Mouse (Mus musculus) mature B cell (primary cell): ENCODE results near the gene Fbxo47.

Source experiments
- in situ Hi-C: fragments of 300-500 bp; cut with MboI; formaldehyde crosslinking; loops from 2 replicates; pipeline ENCODE4 v1.14.3; 2019

Gene Fbxo47

DNA sequence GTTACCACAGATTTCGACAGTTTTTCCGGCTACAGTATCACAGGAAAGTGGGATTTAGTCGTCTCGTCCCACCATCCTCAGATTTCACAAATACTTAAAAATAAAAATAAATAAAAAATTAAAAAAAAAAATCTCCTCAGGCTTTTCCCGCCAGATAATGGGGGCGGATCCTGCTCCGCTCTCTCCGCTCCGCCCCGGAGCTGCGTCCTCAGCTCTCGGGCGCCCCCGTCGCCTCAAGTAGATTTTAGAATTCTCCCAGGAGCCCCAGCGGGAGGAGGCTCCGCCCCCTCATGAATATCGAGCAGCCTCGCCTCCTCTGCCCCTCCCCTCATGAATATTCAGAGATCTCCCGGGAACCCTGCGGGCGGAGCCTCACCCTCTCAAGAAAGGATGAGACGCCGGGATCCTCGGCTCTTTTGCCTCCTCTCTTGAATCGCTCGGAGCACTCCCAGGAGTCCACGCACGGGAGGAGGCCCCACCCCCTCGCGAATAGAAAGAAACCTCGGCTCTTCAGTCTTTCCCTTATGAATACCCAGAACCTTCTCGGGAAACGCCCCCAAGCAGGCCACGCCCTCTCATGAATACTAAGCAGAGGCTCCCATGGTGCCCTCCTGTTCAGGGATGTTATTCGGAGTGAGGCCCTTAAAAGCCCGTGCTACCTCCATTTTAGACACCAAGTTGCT is at the start of gene Fbxo47:
Fbxo47 (minus strand) TSS at position 237 of the 683 bp plus-strand sequence.
- in situ Hi-C loops = loop anchor here (5.0 kb wide), 1 partner anchor 87 kb away; the partner anchor contains the start of gene Lasp1

DNA sequence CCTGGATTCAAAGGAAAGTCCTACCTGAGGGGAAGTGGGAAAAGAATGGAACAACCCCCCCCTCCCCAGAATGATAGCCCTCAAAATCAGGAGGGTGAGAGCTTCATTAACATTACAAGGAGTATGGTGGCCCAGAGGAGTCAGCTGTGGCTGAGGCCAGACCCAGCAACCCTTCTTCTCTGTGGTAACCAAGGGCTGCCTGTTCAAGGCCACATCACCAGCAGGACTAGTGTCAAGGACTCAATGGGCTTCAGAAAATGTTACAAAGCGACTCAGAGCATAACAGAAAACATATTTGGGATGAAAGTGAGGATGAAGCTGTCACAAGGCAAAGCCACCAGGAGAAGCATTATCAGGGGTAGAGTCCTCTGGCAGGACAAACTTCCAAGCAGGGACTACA is 49.6 kb upstream of the Fbxo47 start:
- in situ Hi-C loops = no loop called here

DNA sequence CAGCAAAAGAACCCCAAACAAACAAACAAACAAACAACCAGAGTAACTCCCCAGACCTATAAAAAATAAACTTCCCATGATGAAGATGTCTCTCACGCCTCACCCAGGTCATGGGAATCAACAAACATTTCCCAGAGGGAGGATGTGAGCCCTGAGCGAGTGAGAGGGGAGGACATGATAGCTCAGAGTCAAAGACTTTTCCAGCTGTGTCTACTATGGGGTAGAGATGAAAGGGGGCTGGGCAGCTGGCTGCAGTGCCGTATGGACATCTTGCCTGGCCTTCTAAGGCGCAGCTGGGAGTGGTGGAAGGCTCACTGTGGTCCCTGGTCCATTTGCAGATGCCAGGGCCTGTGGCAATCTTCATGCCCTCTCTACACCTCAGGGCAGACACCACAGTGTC is 45.0 kb upstream of the Fbxo47 start:
- in situ Hi-C loops = no loop called here

DNA sequence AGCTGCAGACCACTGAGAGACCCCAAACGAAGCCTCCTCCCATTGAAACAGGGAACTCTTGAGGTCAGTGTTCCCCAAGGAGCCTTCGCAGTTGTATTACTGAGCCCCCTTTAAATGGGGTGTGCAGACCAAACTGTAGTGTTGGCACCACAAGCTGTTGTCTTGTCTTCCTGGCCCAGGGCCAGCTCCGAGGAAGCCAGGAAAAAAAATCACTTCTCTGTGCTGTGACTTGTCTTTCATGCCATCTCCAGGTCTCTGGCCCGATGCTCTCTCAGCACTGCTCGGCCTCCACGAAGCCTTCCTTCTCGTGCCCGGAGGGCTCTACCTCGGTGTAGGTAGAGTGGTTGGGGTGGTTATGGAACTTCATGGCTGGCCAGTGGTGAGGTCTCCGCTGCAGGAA is 40.3 kb upstream of the Fbxo47 start:
- in situ Hi-C loops = no loop called here

DNA sequence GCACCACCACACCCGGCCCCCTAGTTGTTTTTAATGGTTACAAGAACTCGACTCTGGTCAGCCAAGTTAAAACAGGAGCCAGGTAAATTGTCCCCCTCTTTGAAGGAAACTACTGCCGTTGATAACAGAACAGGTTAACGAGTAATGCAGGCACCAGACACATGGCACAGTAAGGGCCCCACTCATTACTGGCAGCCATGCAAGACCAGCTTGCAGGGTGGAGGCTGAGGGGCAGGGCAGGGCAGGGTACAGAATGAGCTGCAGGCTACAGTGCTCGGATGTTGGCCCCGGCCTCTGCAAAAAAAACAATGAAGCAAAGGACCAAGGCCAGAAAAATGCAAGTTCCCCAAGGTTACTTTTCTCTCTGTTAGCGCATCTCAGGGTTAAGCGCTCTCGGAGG is 39.7 kb upstream of the Fbxo47 start:
- in situ Hi-C loops = no loop called here

DNA sequence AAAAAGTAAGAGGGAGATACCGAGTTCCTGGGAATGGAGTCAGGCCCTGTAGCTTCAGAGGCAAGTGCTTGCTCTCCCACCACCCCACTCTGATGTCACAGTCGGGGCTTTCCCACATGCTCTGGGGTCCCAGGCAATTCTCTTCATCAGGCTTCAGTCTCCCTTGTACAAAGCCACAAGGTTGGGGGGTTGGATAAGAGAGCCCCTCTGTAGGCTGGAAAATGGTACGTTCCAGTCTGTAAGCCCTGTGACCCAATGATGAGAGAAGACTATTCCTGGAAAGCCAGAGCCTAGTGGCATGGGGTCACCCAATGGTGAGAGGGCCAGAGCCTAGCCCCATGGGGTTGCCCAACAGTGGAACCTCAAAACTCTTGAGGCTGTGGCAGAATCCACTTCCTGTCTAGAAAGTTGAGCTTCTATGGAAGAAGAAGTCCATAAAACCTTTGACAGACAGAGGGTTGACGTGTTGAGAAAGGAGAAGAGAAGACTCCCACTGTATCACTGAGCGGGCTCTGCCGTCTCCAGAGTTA is 32.1 kb upstream of the Fbxo47 start:
- in situ Hi-C loops = no loop called here

DNA sequence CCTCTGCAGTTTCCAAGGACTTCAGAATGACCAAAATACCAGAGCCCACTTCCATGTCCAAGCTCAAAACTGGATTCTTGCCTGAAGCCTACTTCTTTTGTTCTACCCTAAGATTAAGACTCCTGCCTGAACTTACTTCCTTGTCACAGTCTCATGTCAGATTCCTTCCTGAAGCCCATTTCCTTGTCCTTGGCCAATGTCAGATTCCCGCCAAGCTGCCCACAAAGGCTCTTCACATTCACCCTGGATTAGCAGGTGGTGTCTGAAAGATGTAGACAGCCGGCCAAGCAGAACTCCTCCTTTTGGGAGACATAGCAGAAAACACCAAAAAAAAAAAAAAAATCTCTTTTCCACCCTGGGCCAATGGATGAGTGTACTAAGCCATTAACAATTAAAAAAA is 31.5 kb upstream of the Fbxo47 start:
- in situ Hi-C loops = no loop called here

DNA sequence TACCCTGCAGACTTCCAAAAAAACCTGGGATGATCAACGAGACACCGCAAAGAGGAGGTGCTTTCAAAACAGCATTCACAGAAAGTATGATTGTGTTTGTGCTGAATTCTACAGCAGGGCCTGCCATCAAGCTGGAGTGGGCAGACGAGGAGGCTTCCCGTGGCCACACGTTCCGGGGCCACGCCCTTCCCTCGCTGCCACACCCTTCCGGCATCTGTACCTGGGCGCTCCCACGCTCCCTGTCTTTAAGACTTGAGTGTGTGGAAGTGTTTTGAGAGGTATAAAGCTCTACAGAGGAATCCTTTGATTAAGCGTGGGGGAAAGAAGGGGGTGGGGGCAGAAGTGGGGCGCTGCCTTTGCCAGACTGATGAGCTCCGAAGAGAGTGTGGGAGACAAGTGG is 29.2 kb upstream of the Fbxo47 start:
- in situ Hi-C loops = no loop called here

DNA sequence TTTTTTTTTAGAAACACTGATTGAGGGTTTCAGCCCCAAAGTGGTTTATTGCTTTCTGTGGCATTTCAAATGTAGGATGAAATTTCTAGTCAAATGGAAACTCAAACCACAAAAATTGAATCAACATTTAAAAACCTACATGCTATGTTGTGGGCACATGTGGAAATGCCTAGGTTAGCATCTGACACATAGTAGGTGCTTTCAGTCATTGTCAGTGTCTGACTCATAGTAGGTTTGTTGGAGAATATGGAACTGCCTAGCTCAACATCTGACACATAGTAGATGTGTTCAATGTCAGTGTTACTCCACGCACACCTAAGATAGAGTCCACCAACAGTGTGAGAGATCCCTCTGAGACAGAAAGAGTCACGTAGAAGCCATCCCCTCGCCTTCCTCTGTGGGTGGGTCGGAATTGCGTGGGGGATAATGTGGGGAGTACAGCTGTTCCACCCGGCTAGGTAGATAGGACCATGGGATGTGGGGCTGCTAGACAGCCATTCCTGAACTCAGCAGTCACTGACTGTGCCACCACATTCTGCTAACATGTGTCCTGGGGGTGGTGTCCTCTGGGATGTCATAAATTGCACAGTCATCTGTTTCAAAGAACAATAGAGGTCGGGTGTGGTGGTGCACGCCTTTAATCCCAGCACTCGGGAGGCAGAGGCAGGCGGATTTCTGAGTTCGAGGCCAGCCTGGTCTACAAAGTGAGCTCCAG is 24.8 kb upstream of the Fbxo47 start:
- in situ Hi-C loops = no loop called here

DNA sequence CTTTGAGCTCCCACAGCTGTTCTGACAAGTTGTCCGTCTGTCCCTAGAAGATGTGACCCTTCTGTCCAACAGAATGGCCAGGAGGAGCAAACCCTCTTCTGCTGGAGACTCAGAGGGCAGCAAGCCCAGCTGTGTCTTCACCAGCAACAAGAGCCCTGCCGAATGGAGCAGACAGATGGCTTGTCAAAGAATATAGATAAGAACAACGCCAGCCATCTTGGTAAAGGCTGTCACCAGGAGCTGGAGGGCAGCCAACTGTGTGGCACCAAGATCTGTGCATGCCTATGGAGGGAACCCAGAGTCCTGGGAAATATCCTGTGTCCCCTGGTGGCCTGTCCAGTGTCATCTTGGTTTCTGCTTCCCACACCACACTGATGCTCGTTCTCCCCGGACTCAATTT is 24.0 kb upstream of the Fbxo47 start:
- in situ Hi-C loops = no loop called here

DNA sequence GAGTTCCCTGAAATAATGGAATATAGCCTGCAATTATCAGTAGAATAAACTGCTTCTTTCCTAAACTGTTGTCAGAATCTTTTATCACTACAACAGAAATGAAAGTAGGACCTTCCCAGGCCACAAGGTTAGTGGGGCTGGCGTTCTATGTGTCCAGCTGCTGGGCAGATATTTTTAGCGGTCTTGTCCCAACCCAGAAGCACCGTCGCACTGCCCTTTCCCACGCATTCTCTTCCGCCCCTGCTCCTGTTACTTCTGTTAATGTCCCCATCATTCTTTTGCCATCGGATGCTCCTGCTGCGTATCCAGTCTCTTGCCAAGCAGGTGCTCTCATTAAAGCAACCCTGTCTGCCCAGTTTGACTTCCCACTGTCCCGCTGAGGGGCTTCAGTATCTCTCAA is 23.0 kb upstream of the Fbxo47 start:
- in situ Hi-C loops = no loop called here

DNA sequence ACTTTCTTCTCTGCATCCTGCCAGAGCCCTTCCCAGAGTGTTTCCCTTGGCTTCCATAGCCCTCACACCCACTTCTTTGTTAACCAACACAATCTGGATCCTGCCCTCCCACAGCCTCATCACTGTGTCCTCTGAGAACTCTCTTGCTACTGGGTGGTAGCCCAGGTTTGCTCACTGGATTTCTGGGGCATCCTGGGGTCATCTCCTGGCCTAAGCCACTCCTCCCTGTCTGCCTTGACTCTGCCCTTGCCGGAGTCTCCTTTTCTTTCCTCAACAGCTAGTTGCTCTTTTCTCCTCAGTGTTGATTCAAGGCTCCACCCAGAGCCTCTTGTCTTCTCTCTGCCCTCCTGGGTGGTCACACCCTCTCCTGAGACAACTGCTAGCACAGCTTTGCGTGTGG is 22.0 kb upstream of the Fbxo47 start:
- in situ Hi-C loops = no loop called here

DNA sequence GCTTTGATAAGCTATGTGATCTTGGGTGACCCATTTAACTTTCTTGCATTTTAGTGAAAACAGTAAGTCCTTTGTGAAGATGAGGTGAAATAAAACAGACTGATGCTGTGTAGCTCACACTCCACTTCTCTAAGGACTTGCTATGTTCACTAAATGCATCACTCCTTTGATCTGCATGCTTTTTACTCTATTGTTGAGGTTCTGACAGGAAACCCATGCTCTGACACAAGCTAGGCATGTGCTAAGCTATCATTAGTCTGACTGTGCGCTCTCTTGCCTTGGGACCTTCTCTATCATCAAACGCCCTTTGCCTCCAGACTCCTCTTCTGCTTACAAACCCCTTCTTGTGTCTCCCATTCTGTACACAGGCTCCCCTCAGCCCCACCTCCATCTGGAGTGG is 21.6 kb upstream of the Fbxo47 start:
- in situ Hi-C loops = no loop called here

DNA sequence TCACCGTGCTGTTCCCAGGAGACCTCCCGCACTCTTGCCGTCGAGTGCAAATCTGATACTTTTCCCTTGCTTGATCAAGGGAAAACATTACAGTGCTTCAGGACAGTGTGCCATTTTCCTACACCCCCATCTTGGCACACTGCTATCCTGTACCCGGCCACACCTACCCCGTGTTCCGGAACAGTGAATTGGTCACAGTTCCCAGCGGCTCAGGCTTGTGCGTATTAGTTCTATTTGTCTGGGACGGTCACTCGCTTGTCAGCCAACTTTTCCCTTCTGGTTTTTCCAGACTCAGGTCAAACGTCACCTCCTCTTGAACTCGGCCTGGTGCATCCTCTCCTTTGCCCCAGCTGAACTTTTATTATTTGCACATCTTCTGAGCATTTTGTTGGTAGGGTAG is 20.8 kb upstream of the Fbxo47 start:
- in situ Hi-C loops = no loop called here

DNA sequence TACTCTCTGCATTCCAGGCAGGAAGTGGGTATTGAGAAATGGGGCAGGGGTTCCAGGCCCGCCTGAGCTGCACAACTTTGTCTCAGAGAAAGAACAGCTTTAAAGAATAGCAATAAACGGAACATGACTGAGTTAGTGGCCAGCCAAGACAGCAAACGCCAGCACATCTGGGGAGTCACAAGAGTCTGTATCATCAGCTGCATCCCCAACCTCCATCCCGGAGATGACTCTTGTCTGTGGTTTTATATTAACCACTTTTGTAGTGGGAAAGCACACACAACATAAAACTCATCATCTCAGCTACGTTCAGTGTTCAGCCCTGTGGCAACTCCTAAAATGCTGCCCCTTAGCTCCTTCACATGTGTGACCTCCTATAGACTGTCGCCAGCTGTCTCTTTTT is 17.9 kb upstream of the Fbxo47 start:
- in situ Hi-C loops = no loop called here

DNA sequence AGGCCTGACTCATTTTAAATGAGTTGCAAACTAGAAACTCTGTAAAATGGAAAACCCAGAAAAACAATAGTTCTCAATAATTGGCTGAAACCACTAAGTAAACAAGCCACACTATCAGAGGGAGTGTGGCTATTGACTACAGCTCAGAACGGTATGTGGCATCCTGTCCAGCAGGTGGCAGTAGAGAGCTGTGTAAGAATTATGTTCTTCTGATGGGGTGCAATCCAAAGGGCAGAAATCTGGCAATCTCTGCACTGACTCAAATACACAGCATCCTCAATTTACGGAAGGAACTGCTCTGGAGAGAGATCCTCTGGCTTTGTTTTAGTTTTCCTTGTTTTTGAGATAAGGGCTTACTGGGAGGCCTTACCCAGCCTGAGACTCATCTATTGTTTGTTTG is 15.9 kb upstream of the Fbxo47 start:
- in situ Hi-C loops = no loop called here

DNA sequence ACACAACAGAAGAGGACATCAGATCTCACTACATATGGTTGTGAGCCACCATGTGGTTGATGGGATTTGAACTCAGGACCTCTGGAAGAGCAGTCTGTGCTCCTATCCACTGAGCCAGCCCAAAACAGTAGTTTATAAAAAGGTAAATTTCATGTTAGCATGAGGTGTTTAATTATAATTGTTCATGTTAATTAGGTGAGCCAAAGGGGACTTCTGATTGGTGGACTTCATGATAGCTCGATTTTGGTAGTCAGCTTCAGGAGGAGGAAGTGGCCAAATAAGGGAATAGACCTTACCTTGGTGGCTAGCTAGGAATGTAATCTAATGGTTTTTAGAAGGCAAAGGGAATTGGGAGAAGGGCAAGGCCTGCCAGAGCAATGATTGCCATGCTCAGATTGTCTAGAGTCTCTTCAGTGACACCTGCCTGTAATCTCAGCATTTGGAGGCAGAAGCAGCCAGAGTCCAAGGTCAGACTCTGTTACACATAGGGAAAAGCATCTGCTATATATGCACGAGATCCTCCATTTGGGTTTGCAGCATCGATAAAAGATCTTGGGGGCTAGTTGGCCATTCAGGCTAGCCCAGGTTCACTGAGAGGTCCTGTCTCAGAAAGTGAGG is 13.7 kb upstream of the Fbxo47 start:
- in situ Hi-C loops = no loop called here

DNA sequence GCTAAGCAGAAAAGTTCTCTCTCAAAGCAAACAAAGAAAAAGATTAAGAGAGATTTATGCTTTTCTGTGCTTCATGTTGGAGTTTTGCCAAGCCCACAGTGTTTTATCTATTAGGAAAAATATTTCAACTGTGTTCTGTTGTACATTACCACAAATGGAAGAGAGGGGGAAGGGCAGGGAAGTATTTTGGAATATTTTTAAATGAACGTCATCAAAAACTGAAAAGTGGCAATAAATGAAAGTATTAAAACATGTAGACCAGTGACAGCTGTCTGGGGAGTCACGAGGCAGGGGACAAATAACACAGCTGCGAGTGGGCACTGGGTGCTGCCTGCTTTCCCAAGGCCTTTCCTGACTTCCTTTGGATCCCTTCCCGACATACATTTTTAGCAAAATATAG is 12.7 kb upstream of the Fbxo47 start:
- in situ Hi-C loops = no loop called here

DNA sequence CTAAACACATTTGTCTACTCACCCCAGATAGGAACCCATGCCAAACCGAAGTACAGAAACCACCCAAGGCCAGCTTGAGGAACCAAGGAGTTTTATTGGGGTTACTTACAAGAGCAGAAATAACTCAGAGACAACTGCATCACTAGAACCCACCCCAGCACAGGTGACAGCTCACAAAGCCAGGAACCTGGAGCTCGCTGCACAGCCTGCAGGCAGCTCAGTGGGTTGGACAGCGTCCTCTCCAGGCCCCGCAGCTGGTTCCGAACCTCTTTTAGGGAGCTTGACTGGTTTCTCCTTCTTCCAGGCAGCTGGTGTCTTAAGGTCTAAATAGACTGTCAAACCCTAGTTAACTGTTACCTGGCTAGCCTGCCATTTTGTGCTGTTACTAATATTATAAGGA is 7.9 kb upstream of the Fbxo47 start:
- in situ Hi-C loops = no loop called here

DNA sequence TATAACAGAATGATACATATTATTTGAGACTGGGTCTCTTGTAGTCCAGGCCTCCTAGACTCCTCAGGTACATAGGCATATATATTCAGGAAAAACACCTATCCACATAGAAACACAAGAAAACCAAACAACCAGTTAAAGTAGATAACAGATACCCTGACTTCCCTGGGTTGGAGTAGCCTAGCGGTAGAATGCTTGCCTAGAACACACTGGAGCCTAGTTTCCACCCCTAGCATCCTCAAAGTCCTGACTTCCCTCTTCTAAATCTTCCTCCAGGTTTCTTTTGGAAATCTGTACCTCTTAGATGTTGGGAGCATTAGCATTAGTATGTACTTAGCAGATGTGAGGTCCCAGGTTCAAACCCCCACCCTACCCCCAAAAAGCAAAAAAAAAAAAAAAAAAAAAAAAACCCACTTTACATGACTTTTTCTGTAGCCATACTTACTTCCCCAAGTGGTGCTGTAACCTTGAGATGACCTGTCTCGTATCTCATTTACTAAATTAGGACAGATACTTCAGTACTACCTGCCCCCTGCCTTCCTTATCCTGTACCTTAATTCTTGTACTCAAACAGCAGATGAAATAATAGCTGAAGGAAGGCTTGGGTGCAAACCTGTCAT is 1.5 kb upstream of the Fbxo47 start:
- in situ Hi-C loops = no loop called here

DNA sequence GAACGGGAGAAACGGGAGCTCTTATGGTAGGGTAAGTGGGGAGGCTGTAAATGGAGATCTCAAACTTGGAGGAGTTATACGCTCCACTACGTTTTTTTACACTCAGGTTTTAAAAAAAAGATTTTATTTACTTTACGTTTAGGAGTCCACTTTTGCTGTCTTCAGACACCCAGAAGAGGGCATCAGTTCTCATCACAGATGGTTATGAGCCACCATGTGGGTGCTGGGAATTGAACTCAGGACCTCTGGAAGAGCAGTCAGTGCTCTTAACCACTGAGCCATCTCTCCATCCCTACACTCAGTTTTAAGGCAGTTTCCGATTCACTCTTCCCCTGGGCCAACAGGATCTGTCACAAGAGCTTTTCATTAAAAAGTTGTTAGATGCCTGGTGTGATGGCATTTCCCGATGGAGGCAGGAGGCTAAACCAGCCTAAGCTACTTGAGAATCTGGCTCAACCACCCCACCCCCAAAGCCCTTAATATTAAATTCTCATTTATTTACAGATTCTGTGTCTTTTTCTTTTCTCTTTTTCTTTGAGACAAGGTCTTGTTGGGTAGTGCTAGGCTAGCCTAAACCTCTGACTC is 739 bp upstream of the Fbxo47 start:
- in situ Hi-C loops = loop anchor here (5.0 kb wide), 1 partner anchor 87 kb away; the partner anchor contains the start of gene Lasp1

DNA sequence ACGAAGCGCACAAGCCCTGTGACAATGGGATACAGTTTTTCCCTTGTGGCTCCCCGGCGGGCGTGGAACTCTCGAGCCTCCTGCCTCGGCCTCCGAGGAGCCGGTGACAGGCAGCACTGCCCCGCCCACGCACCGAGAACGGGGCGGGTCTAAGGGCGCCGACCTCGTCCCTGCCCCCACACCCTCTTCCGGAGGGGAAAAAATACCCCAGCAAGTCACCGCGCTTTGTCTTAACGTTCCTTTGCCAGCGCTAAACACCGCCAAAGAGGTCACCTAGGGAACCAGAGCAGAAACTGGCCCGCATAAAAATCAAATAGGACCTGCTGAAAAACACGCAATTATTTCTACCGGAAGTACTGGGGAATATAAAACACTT is 424 bp downstream of the Fbxo47 start:
- in situ Hi-C loops = loop anchor here (5.0 kb wide), 1 partner anchor 86 kb away; the partner anchor contains the start of gene Lasp1
